Mouse (Mus musculus): Measurements from ENCODE around the gene Gm4924.

DNA sequence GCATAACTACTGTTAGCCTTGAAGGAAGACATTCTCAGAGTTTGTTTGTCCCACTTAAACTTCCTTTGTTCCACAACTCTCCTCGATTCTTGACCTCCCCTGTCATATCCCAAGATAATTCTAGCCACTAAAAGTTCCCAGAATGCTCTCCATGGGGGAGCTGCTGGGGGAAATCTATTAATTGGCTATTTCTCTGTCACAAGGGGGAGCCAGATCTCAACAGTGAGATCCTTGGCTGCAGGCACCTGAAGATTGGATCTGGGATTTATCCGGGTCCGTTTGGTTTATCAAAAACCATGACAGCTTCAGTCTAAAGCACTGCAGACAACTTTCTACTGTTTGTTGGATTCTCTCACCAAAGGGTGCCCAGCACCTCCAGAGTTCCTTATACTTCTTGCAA is 33.9 kb upstream of the Gm4924 start:
- TF ChIP-seq POLR2A (IDR thresholded peaks at IDR 0.05; ENCODE audit: control insufficient read depth, low read depth, low read length) (no peak), CTCF (IDR thresholded peaks at IDR 0.05; ENCODE audit: control insufficient read depth, insufficient read depth, insufficient replicate concordance, low read depth, low read length) (no peak)

Measured in testis, adult 2 months (tissue).